Mouse (Mus musculus): ENCODE results near the gene Mcm3ap.

Gene Mcm3ap

DNA sequence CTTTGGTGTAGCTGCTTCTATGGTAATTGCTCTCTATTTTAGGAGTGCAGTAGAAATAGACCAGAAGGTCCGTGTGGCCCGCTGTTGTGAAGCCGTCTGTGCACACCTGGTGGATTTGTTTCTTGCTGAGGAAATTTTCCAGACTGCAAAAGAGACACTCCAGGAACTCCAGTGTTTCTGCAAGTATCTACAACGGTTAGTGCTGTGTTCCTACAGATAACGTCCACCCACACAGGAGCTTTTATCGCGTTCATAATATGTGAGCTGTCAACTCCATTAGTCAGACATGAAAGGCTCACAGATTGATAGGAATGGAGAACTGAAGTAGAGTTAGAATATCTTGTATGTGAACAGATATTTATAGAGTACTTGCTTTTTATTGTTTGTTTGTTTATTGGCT, 27.6 kb downstream of the Mcm3ap start:
- DNase-seq: no peak

DNA sequence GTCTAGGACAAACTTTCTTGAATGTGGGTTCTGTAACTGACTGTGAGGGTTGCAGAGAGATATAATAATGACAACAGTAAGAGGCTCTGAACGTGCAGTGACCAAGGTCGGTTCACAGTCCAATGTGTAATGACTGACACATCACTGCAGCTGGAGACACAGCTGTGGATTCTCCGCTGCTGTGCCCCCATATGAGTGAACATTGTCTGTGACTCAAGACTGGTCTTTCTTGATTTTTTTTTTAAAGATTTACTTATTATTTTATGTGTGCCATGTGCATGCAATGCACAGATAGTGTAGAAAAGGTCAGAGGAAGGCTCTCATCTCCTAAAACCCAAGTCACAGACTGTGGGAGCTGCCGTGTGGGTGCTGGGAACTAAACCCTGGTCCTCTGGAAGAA, 28.8 kb downstream of the Mcm3ap start:
- no peak for DNase-seq

DNA sequence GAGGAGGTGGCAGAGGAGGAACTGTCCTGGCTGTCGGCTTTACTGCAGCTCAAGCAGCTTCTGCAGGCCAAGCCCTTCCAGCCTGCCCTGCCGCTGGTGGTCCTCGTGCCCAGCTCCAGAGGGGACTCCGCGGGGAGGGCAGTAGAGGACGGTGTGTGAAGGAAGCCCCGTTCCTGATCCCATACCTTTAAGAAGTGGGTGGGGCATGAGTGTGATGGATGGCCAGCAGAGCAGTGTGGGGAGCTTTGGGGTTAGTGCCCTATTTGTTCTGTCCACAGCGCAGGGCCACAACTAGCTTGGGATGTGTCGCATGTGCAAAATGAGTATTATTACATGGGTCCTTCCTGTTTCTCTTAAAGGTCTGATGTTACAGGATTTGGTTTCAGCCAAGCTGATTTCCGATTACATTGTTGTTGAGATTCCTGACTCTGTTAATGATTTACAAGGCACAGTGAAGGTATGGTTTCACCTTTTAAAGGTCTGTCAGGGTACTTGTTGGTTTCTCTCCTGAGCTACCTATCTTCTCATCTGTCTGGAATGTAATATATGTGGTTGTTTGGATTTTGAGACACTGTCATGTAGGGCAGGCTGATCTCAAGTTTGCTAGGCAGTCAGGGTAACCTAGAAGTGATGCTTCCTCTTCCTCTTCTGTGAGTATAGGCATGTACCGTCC, 35.7 kb downstream of the Mcm3ap start:
- no peak for DNase-seq

DNA sequence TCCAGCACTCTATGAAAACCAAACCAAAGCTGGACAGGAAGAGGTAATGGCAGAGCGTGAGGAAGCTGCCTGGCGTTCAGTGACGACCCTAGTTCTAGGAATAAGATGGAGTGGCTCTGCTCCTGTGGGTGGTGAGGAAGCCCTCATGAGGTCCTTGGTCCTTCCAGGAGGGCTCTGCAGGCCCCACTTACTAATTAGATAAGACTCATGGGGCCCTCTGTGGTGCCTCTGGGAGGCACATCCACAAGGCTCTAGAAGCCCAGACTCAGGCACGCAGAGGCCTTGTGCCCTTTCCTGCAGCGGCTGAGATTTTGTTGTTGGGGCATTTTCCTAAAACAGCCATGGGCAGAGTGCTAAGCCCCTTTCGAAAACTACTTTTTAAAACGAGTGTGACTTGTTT, 37.1 kb downstream of the Mcm3ap start:
- no peak for DNase-seq

DNA sequence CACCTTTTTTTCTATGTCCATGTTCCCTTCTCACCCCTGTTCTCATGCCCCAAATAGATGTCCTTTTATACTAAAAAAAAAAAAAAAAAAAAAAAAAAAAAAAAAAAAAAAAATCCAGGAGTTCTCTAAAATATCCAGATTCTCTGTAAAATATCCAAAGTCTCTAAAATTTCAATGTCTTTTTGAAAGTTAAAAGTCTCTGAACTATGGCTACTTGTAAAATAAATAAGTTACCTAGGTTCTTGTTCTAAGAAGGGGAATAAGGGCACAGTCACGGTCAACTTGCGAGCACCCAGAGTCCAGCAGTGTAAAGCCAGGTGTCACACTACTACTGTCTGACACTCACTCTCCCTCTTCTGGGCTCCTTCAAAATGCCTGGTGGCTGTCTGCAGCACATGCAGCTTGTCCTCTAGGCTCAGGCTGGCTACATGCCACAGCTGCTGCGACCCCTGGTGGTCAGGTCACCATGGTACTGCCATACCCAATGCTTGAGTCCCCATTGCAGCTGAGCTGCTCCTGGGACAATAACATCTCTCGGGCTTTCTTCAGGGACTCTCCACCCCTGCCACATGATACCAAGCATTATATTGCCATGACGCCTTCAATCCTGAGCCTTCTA, 44.3 kb downstream of the Mcm3ap start:
- peak; percentile 70 for DNase-seq

DNA sequence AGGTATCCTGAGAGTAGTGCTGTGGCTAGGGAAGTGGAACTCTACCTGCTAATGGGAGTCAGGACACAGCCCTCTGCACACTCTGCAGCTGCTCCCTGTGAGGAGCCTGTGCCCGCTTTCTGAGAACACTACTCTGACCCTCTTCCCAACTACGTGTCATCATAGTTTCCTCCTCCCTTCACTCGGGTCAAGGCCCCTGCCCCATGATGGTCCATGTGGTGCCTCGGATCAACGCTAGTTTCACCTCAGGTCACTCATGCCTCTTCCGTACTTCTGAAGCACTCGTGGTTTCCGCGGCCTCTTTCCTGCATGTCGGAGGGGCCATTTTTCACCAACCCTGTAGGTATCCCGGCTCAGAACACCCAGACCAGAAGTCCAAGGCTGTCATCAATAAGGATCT, 62.2 kb downstream of the Mcm3ap start:
- DNase-seq: no peak

DNA sequence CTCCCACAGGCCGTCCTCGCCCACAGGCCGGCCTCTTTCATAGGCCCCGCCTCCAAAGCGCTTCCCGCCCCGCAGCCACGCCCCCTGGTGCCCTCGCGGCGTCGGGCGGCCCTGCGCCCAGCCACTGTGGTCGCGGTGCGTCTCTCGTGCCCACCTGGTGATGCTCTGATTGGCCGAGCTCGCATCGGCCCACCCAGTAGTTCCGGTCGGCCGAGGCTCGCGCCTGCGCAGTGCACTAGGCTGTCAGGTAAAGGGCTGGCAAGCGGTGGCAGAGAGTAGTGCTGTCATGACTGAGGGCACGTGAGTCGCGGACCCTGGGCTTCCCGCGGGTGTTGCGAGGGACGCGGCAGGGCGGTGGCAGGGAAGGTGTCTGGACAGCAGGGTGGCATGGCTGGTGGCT, 62.6 kb downstream of the Mcm3ap start, which contains the start of gene Lss:
TSS of gene Lss (plus strand) at position 214 of the 400 bp plus-strand sequence.
- DNase-seq: peak; percentile 95

DNA sequence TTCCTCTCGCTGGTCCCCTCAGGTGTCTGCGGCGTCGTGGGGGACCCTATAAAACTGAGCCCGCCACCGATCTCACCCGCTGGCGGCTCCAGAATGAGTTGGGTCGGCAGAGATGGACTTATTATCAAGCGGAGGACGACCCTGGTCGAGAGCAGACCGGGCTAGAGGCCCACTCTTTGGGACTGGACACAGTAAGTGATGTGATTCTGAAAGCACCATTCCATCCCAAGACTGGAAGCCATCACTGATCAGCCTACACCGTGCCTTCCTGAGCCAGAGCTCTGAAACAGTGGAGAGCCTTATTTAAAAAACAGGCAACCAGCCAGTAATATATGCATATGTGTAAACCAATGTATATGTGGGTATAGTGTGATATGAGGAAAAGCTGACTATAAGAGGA, 63.1 kb downstream of the Mcm3ap start:
- DNase-seq: no peak

DNA sequence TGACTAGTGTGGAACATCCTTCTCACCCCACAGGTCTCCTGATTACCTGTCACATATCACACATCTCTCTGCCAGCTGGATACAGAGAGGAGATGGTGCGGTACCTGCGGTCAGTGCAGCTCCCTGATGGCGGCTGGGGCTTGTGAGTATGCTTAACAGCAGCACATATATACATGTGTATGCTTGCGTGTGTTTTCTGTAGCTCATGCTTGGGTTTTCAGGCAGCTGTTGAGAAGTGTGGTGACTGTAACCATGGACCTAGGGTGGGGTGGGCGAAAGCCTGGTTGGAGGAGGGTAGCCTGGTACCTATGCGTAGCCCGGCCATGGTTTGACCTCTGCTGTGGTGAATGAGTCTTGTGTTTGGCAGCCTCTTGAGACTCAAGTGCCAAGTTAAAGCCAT, 66.8 kb downstream of the Mcm3ap start:
- no peak for DNase-seq

DNA sequence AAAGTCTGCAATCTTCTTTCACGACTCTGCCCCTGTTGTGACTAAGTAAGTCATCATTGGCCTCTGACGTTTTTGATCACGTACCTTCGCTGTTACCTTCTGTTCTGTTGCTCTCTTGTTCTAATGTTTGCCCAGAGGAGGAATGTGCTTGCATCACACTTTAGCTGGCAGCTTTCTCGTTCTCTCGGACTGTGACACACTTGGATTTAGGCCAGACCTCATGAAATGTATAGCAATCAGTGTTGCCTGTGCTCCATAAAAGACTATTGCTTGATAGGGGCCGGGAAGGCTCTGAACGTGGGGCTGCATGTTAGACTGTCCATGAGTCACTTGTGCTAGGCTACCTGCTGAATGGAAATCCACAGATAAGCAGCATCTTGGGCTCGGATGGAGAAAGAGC, 68.9 kb downstream of the Mcm3ap start:
- DNase-seq: no peak

DNA sequence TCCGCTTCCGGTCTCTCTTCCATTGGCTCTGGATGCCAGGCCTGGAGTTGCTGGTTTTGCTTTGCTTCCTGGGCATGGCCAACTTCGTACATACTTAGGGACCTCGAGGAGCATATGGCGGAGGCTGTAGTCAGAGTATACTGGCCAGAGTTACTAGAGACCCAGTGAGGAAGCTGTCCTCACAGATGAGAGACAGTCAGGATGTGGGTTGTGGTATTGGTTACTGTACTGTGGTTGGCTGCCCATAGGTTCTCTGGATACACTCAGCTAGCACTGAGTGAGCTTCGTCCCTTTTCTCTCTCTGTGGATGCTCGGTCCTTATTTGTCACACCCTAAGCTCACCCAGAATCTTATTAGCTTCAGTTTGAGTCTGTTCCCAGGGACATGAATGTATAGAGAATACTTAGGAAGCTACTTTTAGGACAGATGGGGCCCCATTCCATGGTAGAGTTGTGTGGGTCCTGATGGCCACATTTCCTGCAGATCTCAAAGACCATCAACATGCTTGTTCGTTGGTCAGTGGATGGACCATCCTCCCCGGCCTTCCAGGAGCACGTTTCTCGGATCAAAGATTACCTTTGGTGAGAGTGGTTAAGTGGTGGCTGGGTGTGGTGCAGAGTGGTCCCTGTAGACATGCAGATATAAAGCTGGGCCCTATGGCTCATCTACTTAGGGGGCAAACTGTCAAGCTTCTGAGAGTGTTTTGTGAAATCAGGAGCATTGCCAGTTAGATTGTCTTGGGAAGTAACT, 72.8 kb downstream of the Mcm3ap start:
- DNase-seq: no peak

DNA sequence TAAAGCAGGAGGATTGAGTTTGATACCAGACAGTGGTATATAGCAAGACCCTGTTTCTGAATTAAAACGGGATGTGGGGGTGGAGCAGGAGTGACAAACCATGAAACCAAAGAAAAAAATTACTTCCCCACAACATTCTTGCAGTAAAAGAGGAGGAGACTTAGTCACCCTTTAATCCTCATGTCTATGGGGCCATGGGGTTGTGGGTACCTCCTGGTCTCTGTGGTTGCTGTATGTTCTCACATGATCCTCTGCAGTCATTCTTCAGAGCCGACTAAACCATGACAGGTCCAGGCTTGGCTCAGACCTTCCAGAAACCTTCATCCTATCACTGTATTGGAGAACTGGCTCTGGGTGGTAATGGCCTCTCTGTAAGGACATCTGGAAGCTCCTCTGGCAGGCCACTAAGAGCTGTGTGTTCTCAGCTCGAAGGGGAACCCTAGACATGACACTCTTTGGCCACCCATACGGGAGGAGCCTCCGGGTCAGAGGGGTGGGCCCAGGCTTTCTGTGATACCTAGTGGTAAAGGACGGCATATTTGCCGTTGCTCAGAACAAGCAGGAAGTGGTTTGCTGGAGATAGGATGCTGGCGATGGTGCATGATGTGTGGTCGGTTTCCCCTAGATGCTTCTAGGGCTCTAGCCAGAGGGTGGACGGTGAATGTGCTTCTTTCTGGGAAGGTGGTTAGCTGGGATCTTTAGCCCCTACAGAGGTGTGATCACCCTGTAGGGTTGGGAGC, 74.1 kb downstream of the Mcm3ap start:
- no peak for DNase-seq

DNA sequence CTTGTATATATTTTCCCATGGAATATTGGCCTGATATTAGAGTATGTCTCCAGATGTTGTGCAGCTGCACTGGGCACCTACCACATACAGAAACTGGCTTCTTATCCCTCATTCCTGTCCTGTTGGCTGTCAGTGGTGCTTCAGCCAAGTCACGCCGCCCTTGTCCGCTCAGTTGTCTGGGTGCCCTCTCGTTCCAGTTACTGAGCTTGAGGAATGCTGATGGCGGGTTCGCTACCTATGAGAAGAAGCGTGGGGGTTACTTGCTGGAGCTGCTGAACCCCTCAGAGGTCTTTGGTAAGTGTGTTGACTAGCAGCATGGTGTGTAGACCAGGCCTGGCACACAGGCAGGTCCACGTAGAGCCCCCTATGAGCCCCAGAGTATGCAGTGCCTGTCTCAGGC, 77.8 kb downstream of the Mcm3ap start:
- peak; percentile 24 for DNase-seq

DNA sequence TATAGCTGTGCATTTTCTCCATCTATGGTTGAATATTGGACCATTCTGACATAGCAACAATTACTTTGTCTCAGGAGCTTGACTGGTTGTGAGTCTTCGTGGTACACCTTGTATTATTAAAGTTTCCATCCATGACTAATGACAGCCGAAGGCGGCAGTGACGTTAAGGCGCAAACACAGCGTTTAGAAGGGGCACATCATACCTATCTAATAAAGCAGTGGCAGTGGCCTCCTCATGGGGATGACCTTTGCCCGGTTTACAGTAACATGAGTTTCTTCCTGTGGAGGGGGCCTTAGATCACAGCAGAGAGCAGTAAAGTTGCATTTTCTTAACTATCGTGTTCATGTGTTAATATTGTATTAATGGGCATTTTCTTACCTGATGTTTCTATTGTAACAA, 79.5 kb downstream of the Mcm3ap start:
- no peak for DNase-seq

DNA sequence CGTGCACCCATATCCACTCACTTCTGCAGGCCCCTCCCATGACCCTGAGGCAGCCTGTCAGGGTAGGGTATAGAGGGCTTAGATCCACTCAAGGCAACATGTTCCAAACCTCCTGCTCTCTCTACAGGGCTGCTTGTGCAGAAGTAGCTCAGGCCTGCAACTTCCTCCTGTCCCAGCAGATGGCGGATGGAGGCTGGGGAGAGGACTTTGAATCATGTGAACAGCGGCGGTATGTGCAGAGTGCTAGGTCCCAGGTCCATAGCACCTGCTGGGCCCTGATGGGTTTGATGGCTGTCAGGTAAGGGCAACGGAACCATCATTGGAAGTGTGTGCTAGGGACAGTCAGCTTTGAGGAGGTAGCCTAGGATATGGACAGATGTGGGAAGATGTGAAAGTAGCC, 81.7 kb downstream of the Mcm3ap start:
- DNase-seq: peak; percentile 16

DNA sequence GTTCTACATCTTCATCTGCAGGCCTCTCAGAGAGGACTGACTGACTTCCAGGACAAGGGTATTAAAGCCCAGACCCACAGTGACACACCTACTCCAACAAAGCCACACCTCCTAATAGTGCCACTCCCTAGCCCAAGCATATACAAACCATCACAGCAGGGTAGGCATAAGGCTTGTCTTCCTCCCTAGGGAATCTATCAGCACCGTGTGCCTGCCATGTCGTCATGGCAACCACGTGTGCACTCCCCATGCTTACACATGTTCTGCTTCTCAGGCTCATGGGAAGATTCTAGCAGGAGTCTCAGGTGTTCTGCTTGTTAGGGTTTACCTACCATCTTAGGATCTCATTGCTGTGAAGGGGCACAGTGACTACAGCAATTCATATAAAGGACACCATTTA, 82.8 kb downstream of the Mcm3ap start:
- DNase-seq: no peak

DNA sequence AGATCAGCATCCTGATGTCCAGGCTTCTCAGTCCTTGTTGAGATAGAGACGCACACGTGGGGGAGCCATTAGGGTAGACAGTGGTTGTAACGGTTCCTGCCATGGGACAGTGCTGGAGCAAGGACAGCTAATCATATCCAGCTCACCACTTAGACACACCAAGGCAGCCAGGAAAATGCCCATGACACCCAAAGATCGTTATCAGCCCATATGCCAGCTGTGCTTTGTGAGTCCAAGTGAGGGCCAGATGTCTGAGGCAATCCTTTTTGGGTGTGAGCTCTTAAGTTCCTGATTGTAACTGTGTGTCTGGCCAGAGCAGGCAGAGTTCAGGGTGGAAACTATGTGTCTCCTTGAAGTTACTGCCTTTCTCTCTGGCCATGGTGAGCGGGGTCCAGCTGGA, 85.3 kb downstream of the Mcm3ap start:
- DNase-seq: no peak

DNA sequence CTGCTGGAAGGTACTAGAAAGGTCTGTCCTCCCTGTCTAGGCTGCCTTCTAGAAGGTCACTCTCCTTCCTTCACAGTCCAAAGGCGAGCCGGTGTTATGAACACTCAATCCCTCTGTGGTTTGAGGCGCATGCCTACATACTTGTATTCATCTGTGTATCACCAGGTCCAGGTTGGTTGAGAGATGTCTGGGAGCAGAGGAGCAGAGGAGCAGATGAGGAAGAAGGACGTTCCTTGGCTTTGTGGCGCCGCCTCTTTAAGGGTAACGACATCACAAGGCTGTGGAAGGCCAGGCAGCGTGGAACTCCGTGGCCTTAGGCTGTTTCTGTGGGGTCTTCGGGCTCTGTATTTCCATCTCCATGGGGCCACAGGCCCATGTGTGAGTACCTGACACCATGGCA, 93.2 kb downstream of the Mcm3ap start, which contains the start of gene Spatc1l:
TSS of gene Spatc1l (plus strand) at position 301 of the 400 bp plus-strand sequence.
- no peak for DNase-seq

All from kidney, adult 18-20 months (tissue).